Mouse (Mus musculus): ENCODE measurements around the gene Zfp846. TPM values are rescaled to one million over a fixed set of nuclear protein-coding genes. Genes with fewer than 3 reads are reported as not detected.

Zfp846 gene
- 10 to 100 TPM; 13.2 to 14.3 TPM for polyA plus RNA-seq (2017; shearing (Covaris generic))

GRCm38 (mm10) chr9:20581175-20581634 is at the start of gene Zfp846:
Zfp846 (plus strand) TSS chr9:20581291.

GRCm38 (mm10) chr9:20642101-20642895 is 61.2 kb downstream of the Zfp846 start, which contains the start of gene Ubl5:
Ubl5 (plus strand) TSS chr9:20642878.

GRCm38 (mm10) chr9:20644360-20645081 is 63.4 kb downstream of the Zfp846 start, which contains the start of gene Fbxl12:
Fbxl12 (minus strand) TSS chr9:20644767.

GRCm38 (mm10) chr9:20651602-20652259 is 70.6 kb downstream of the Zfp846 start, which contains the start of gene Pin1:
Pin1 (plus strand) TSS chr9:20652095.

Other genes with a start within 250 kb of the Zfp846 start
- 1 to 10 TPM in 1 of 2 experiments, under 1 TPM in 1; 0.11 to 1.5 TPM for gene Olfr18, start 245.2 kb upstream of the Zfp846 start, polyA plus RNA-seq (2017; shearing (Covaris generic))
- gene Zfp560, start 196.1 kb upstream of the Zfp846 start, polyA plus RNA-seq (2017; shearing (Covaris generic)) = 10 to 100 TPM; 37.0 to 41.6 TPM
- gene Zfp26, start 121.1 kb upstream of the Zfp846 start, polyA plus RNA-seq (2017; shearing (Covaris generic)) = 10 to 100 TPM; 21.1 to 23.9 TPM
- 10 to 100 TPM; 16.1 to 21.3 TPM for gene Zfp426, start 88.5 kb upstream of the Zfp846 start, polyA plus RNA-seq (2017; shearing (Covaris generic))
- 10 to 100 TPM; 29.5 to 32.5 TPM for gene Zfp266, start 59.9 kb upstream of the Zfp846 start, polyA plus RNA-seq (2017; shearing (Covaris generic))
- 100 to 1,000 TPM; 286 to 359 TPM for gene Ubl5, start 61.6 kb downstream of the Zfp846 start, polyA plus RNA-seq (2017; shearing (Covaris generic))
- 10 to 100 TPM; 58.8 to 71.7 TPM for gene Fbxl12, start 63.5 kb downstream of the Zfp846 start, polyA plus RNA-seq (2017; shearing (Covaris generic))
- gene Pin1, start 70.8 kb downstream of the Zfp846 start, polyA plus RNA-seq (2017; shearing (Covaris generic)) = 10 to 100 TPM; 19.6 to 23.5 TPM
- gene Olfm2, start 165.1 kb downstream of the Zfp846 start, polyA plus RNA-seq (2017; shearing (Covaris generic)) = under 1 TPM; 0.64 to 0.81 TPM
- 1 to 10 TPM in 1 of 2 experiments, under 1 TPM in 1; 0.04 to 2.7 TPM for gene Col5a3, start 233.8 kb downstream of the Zfp846 start, polyA plus RNA-seq (2017; shearing (Covaris generic))
- gene Rdh8, start 237.2 kb downstream of the Zfp846 start, polyA plus RNA-seq (2017; shearing (Covaris generic)) = not detected

Measured in inflammation-experienced regulatory T-cells (primary cell).